Mouse (Mus musculus) forebrain, embryonic 15.5 days (tissue): ENCODE data around the gene Smurf2. TPM values are rescaled to one million over a fixed set of nuclear protein-coding genes. Genes with fewer than 3 reads are reported as not detected.

Experiments
- ATAC-seq: fragments of 200-750 bp; cut with Nextera tagmentation; replicated peaks from 2 replicates; pipeline ENCODE4 v1.8.0; 2017; ENCODE audit warnings: mild to moderate bottlenecking, moderate TSS enrichment, moderate library complexity
- H3K27ac ChIP-seq: fragments of 300-500 bp; sonication (generic); replicated peaks from 2 replicates; pipeline ENCODE4 v1.5.1; 2015; ENCODE audit warnings: mild to moderate bottlenecking, inconsistent platforms
- H3K27me3 ChIP-seq: fragments of 300-500 bp; sonication (generic); 2 replicates; pipeline ENCODE4 v1.6.1; 2015; ENCODE audit warnings: inconsistent platforms
- H3K36me3 ChIP-seq: fragments of 300-500 bp; sonication (generic); 2 replicates; pipeline ENCODE4 v1.6.1; 2015; ENCODE audit warnings: mild to moderate bottlenecking, inconsistent platforms
- H3K4me1 ChIP-seq: fragments of 300-500 bp; sonication (generic); 2 replicates; pipeline ENCODE4 v1.6.1; 2015; ENCODE audit warnings: inconsistent platforms
- H3K4me2 ChIP-seq: fragments of 300-500 bp; sonication (generic); replicated peaks from 2 replicates; pipeline ENCODE4 v1.6.1; 2015; ENCODE audit warnings: mild to moderate bottlenecking, inconsistent platforms
- H3K4me3 ChIP-seq: fragments of 300-500 bp; sonication (generic); 2 replicates; pipeline ENCODE4 v1.5.1; 2015; ENCODE audit warnings: mild to moderate bottlenecking, inconsistent platforms
- H3K9ac ChIP-seq: fragments of 300-500 bp; sonication (generic); replicated peaks from 2 replicates; pipeline ENCODE4 v1.6.1; 2015; ENCODE audit warnings: mild to moderate bottlenecking, inconsistent platforms
- H3K9me3 ChIP-seq: fragments of 300-500 bp; sonication (generic); 2 replicates; pipeline ENCODE4 v1.6.1; 2016; ENCODE audit warnings: inconsistent platforms
- WGBS: fragments of 180-500 bp; shearing (Covaris S2); methylation state at CpG from one replicate; pipeline ENCODE4 v1.1.7; 2015; ENCODE audit warnings: mixed read lengths; 5-methylcytosine and 5-hydroxymethylcytosine counted together
- polyA plus RNA-seq: library from polyadenylated mRNA; unstranded; fragments of >200 nt; fragmentation: Nextera tagmentation; extraction: Ambion mirVana; gene quantifications from 2 replicates; pipeline ENCODE4 v1.2.1, GENCODE M21; 2015

Smurf2 gene
- polyA plus RNA-seq, 1 experiment from 2014 or later: 16.0 TPM

DNA sequence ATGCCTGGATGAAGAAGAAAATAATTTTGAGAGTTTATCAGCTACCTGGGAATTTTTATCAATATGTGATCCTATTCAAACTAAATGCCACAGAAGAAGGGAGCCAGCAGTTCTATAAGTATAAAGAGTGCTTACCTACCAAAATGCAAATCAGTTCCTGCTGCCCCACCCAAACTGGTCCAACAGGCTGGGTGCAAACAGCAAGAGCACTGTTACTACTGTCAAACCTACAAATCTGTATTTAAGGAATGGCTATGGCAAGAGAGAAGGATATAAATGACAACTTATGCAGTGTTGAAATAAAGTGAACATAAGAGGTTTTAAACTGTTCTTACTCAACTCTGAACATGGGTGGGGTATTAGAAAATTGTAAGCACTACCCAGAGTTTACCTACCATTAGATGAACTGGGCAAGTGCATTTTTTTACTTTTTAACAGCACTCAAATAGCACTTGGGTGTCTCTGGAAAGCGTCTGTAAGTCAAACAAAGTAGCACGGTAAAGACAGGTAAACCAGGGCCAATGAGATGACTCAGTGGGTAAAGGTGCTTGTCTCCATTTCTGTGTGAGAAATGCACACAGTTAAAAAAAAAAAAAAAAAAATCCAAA is 23.9 kb downstream of the Smurf2 start:
- no peak for ATAC-seq
- Histone ChIP-seq H3K4me3 (no peak overlapping the region), H3K27me3 (no peaks in the 10 kb centered on the region), H3K27ac (no peak overlapping the region), H3K9ac (no peak overlapping the region), H3K9me3 (no peaks in the 10 kb centered on the region), H3K4me2 (no peak overlapping the region), H3K4me1 (no peaks in the 10 kb centered on the region; the same call in 1 of the 2 replicates), H3K36me3 (no peaks in the 10 kb centered on the region)
- 92% methylated on average over 2 of the region's 2 CpGs for WGBS

DNA sequence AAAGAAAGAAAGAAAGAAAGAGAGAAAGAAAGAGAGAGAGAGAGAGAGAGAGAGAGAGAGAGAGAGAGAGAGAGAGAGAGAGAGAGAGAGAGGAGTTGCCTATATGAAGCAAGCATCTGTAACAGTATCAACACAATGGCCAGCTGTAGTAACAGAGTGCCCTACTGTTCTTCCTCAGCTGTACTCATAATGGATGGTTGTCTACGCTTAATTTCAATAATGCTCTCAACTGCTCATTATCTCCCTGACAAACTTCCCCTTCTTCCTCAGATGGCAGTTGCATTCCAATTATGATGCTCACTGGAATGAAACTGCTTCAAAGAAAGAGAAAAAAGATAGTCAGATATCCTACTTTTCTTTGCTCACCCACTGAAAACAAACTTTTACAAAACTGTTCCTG is 36.9 kb downstream of the Smurf2 start:
- Histone ChIP-seq H3K4me1 (peaks cover 7% of the 10 kb centered on the region; the same call in 1 of the 2 replicates), H3K36me3 (no peaks in the 10 kb centered on the region), H3K9ac (no peak overlapping the region), H3K4me2 (no peak overlapping the region), H3K27ac (no peak overlapping the region), H3K27me3 (no peaks in the 10 kb centered on the region), H3K4me3 (no peak overlapping the region), H3K9me3 (no peaks in the 10 kb centered on the region)
- 57% methylated on average over 1 of the region's 1 CpGs for WGBS
- no peak for ATAC-seq

DNA sequence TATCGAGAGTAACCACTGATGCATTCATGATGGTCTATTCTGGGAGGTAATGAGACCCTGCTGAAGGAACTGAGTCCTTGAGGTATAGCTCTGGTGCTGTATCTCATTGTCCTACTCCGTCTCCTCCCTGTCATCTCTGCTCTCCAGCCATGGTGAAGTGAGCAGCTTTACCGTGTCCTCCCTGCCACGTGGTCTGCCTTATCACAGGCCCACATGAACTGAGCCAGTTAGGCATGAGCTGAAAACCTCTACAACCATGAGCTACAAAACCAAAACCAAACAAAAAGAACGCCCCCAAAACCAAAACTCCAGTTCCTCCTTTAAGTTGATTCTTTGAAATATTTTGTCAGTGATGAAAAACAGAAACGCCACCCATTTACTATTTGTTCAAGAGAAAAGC is 47.9 kb downstream of the Smurf2 start:
- 93% methylated on average over 6 of the region's 6 CpGs for WGBS
- peaks cover 12% of the 10 kb centered on the region for H3K36me3 ChIP-seq
- no peak overlapping the region for H3K27ac ChIP-seq
- no peak for ATAC-seq
- no peak overlapping the region for H3K9ac ChIP-seq
- H3K9me3 ChIP-seq: no peaks in the 10 kb centered on the region
- no peak overlapping the region for H3K4me2 ChIP-seq
- no peak overlapping the region for H3K4me3 ChIP-seq
- H3K4me1 ChIP-seq: no peaks in the 10 kb centered on the region
- H3K27me3 ChIP-seq: no peaks in the 10 kb centered on the region

DNA sequence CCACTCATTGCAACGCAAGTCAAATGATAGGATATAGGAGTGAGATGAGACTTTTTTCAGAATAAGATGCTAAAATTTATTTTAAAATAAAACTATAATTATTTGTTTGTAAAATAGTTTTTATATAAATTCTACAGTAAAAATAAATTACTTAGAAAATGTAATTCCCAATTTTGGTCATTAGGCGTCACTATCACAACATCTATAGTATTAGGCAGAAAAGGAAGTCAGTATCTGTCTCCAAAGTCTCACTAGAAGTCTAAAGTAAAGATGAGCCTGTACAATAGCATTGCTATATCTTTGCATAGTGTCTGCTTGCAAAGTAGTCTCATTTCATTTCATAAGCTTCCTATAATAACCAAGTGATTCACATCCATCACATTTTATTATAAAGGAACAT is 69.1 kb downstream of the Smurf2 start:
- Histone ChIP-seq H3K27ac (no peak overlapping the region), H3K9ac (no peak overlapping the region), H3K4me1 (no peaks in the 10 kb centered on the region), H3K4me3 (no peak overlapping the region), H3K36me3 (peaks cover 30% of the 10 kb centered on the region), H3K4me2 (no peak overlapping the region), H3K27me3 (no peaks in the 10 kb centered on the region), H3K9me3 (no peaks in the 10 kb centered on the region)
- WGBS: 61% methylated on average over 2 of the region's 2 CpGs
- no peak for ATAC-seq

DNA sequence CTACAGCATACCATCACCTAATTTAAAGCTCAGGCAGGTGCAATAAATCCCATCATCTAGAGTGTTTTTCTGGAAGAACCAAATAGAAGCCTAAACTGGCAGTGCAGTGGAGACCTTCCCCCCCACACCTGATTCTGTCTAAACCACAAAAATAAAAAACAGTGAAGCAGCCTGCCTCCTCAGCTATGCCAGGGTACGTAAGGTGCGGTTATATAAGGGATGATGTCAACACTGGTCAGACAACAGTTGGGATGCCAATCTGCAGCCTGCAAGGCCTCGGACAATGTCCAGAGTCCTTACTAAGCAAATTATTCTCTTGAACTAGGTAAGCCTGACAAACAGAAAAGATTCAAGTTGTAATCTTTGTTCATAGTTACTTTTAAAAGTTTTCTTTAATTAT is 78.5 kb downstream of the Smurf2 start:
- H3K4me1 ChIP-seq: no peaks in the 10 kb centered on the region
- no peak overlapping the region for H3K27ac ChIP-seq
- H3K9ac ChIP-seq: no peak overlapping the region
- H3K4me2 ChIP-seq: no peak overlapping the region
- H3K4me3 ChIP-seq: no peak overlapping the region
- 92% methylated on average over 3 of the region's 3 CpGs for WGBS
- no peaks in the 10 kb centered on the region for H3K27me3 ChIP-seq
- H3K36me3 ChIP-seq: peaks cover 45% of the 10 kb centered on the region
- H3K9me3 ChIP-seq: no peaks in the 10 kb centered on the region
- no peak for ATAC-seq

DNA sequence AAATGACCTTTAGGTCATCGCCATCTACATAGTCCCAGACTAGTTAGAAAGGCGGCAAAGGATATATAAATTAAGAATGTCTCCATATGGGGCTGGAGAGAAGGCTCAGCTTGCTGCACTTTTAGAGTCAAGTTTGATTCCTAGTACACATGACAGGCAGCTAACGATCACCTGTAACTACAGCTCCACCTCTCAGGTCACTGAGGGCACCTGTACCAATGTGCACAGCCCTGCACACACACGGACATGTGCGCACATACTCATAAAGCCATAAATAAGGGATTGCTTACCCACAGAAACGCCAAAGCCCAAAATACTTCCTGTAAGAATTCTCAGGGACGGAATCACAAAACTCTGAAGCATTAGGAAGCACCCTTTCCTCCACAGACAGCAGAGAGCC is 92.4 kb downstream of the Smurf2 start:
- no peaks in the 10 kb centered on the region for H3K9me3 ChIP-seq
- H3K4me3 ChIP-seq: no peak overlapping the region
- peaks cover 47% of the 10 kb centered on the region for H3K36me3 ChIP-seq
- WGBS: 96% methylated on average over 7 of the region's 7 CpGs
- no peak overlapping the region for H3K4me2 ChIP-seq
- no peak for ATAC-seq
- H3K27ac ChIP-seq: no peak overlapping the region
- H3K27me3 ChIP-seq: no peaks in the 10 kb centered on the region
- H3K9ac ChIP-seq: no peak overlapping the region
- no peaks in the 10 kb centered on the region for H3K4me1 ChIP-seq

DNA sequence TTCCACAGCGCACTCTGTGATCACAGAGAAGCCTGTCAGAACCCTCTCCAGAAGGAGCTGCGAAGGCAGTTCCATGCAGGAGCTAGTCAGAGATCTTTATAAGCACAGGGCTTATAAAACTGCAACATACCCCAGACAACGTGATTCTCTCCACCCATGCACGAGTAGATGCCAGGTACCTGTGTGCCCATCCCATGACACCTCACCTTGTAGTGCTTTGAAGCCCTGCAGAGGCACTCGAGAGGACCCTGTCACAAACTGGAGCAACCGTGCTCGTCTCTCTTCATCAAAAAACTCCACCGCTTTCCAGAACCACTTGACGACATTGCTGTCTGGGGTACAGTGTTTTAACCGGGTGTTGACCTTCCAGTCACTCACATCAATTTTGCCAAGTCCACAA is 96.1 kb downstream of the Smurf2 start:
- Histone ChIP-seq H3K9ac (no peak overlapping the region), H3K9me3 (no peaks in the 10 kb centered on the region), H3K27me3 (no peaks in the 10 kb centered on the region), H3K4me2 (no peak overlapping the region), H3K4me3 (no peak overlapping the region), H3K27ac (no peak overlapping the region), H3K36me3 (peaks cover 42% of the 10 kb centered on the region), H3K4me1 (no peaks in the 10 kb centered on the region; the same call in 1 of the 2 replicates)
- ATAC-seq: no peak
- WGBS: 94% methylated on average over 10 of the region's 10 CpGs

DNA sequence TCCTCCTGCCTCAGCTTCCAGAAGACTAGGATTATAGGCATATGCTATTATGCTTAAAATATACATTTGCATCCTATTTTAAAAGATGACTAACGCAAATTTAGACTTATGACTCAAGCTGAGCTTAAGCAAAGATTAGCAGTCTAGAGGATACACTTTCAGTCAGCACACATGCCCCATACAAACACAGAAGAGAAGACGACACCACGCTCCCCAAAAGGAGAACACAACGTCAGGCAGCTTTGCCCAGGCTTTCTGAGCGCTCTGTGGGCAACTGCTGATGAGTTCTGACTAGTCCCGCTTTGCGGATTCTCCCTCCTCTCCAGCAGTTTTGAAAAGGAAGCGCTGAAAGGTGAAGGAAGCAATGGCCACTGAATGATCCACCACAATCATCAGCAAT is 96.8 kb downstream of the Smurf2 start:
- no peak overlapping the region for H3K9ac ChIP-seq
- ATAC-seq: no peak
- no peak overlapping the region for H3K27ac ChIP-seq
- no peak overlapping the region for H3K4me3 ChIP-seq
- no peaks in the 10 kb centered on the region for H3K27me3 ChIP-seq
- 91% methylated on average over 8 of the region's 8 CpGs for WGBS
- no peak overlapping the region for H3K4me2 ChIP-seq
- H3K4me1 ChIP-seq: peaks cover 7% of the 10 kb centered on the region
- peaks cover 42% of the 10 kb centered on the region for H3K36me3 ChIP-seq
- no peaks in the 10 kb centered on the region for H3K9me3 ChIP-seq

DNA sequence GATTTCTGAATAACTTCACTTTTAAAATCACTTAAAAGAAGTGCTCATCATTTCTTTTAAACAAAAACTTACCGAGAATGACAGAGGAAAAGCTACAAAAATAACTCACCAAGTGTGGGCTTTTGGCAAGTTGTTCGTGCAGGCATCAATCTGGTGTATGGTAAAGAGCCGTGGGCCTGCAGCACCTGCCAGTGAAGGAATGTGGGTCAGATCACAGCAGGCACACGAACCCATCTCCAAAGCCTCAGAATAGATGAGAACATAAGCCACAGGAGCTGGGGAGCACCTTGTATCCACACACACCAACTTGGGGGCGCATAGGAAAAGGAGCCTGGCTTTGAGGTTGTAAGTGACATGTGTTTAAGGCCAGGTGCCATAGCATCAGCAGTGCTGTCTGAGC is 97.6 kb downstream of the Smurf2 start:
- WGBS: 85% methylated on average over 5 of the region's 5 CpGs

DNA sequence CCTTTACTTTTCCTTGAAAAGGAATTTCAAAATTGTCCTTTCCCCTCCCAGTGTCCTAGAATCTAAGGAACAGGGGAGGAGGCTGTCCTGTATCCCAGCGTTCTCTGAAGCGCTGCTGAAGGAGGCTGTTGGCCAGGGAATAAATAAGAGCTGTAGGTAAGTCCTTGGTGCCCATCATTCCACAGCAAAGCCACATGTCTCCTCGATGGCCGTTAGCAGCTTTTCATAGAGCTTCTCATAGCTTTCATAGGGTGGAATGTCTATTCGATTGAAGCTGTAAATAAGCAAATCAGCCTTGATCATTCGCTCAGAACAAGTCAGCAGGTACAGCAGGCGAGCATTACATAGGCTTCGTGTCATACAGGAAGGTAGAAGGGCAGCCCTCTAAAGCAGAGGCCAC is 98.0 kb downstream of the Smurf2 start:
- WGBS: 88% methylated on average over 8 of the region's 8 CpGs
- no peak for ATAC-seq
- H3K9ac ChIP-seq: no peak overlapping the region
- H3K4me1 ChIP-seq: peaks cover 19% of the 10 kb centered on the region
- H3K36me3 ChIP-seq: peaks cover 31% of the 10 kb centered on the region
- no peak overlapping the region for H3K27ac ChIP-seq
- H3K4me3 ChIP-seq: no peak overlapping the region
- no peaks in the 10 kb centered on the region for H3K27me3 ChIP-seq
- no peaks in the 10 kb centered on the region for H3K9me3 ChIP-seq
- H3K4me2 ChIP-seq: no peak overlapping the region

More for the DNA sequence above, 97.6 kb downstream of the Smurf2 start:
- peaks cover 34% of the 10 kb centered on the region for H3K36me3 ChIP-seq
- no peak for ATAC-seq
- H3K4me1 ChIP-seq: peaks cover 15% of the 10 kb centered on the region
- no peak overlapping the region for H3K4me2 ChIP-seq
- no peaks in the 10 kb centered on the region for H3K9me3 ChIP-seq
- no peak overlapping the region for H3K4me3 ChIP-seq
- H3K27me3 ChIP-seq: no peaks in the 10 kb centered on the region
- H3K9ac ChIP-seq: no peak overlapping the region
- no peak overlapping the region; the same call in 1 of the 2 replicates for H3K27ac ChIP-seq

DNA sequence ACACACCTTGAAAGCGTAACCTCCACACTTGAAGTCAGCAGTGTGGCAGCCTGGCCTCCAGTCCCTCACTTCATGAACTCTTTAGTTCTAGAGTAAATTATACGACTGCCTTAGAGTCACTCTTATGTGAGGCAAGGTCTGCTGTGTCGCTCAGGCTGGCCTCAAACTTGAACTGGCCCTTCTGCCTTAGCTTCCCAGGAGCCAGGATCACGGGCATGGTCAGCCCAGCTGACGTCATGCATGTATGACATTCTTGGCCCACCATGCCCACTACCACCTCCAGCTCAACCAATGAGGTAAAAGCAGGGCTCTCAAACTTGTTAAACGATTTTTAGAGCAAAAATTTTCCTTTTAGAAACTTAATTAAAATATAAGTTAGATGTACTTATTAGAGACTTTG is 99.1 kb downstream of the Smurf2 start:
- Histone ChIP-seq H3K4me1 (peaks cover 24% of the 10 kb centered on the region), H3K27me3 (no peaks in the 10 kb centered on the region), H3K27ac (0 out of 2 replicates have a peak overlapping the region, but pooled peaks have one; percentile 2), H3K9ac (no peak overlapping the region), H3K4me3 (no peak overlapping the region), H3K36me3 (peaks cover 42% of the 10 kb centered on the region), H3K9me3 (no peaks in the 10 kb centered on the region), H3K4me2 (no peak overlapping the region)
- no peak for ATAC-seq
- 87% methylated on average over 6 of the region's 6 CpGs for WGBS

DNA sequence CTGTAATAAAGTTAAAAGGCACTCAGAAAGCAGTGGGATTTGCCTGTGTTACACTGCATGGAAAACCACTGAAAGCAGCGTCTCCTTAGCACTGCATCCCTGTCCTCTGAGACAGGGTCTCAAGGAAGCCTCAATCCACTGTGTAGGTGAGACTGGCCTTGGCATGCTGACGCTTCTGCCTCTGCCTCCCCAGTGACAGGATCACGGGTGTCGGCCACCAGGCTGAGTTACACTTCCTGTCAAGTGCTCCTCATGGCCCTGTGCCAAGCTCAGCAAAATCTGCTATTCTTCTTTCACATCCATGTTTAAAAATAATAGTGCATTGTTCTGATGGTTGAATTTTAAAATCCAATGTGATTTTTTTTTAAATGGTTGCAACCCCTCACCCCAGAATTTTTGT is 99.5 kb downstream of the Smurf2 start:
- no peak overlapping the region for H3K9ac ChIP-seq
- 53% methylated on average over 4 of the region's 4 CpGs for WGBS

DNA sequence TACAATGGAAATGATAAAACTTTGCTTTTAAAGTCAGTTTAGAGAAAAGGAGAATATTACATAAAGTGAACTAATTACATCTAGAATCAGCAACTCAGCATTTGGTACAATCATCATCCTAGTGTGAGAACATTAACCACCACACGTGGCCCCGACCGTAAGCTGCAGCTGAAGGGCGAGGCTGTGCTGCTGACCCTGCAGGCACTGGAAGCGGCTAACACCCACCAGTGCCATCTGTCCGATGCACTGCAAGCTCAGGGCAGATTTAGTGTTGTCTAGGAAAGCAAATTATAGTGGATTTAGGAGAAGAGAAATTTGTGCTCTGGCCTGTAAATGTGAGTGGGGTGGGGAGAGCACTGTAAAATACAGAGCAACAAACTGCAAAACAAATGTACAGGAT is 100.3 kb downstream of the Smurf2 start:
- ATAC-seq: no peak
- no peak overlapping the region for H3K9ac ChIP-seq
- WGBS: 62% methylated on average over 6 of the region's 6 CpGs
- no peak overlapping the region for H3K4me3 ChIP-seq
- peak overlapping the region; percentile 7; the same call in 1 of the 2 replicates for H3K27ac ChIP-seq
- peaks cover 24% of the 10 kb centered on the region for H3K4me1 ChIP-seq
- H3K27me3 ChIP-seq: no peaks in the 10 kb centered on the region
- peaks cover 51% of the 10 kb centered on the region for H3K36me3 ChIP-seq
- H3K4me2 ChIP-seq: no peak overlapping the region
- no peaks in the 10 kb centered on the region for H3K9me3 ChIP-seq

More for the DNA sequence above, 99.5 kb downstream of the Smurf2 start:
- peaks cover 24% of the 10 kb centered on the region for H3K4me1 ChIP-seq
- peaks cover 46% of the 10 kb centered on the region for H3K36me3 ChIP-seq
- ATAC-seq: peak; percentile 56; the same call in 1 of the 2 replicates
- no peak overlapping the region for H3K4me3 ChIP-seq
- H3K9me3 ChIP-seq: no peaks in the 10 kb centered on the region
- no peaks in the 10 kb centered on the region for H3K27me3 ChIP-seq
- H3K4me2 ChIP-seq: no peak overlapping the region
- H3K27ac ChIP-seq: 0 out of 2 replicates have a peak overlapping the region, but pooled peaks have one; percentile 2
